Mouse (Mus musculus) heart, embryonic 12.5 days (tissue): ENCODE results near the gene Pitpnc1. TPM values are rescaled to one million over a fixed set of nuclear protein-coding genes. Genes with fewer than 3 reads are reported as not detected.
A peak's percentile ranks its signal among the peaks of the same experiment; 100 is the strongest.

ENCODE experiments used
- ATAC-seq: fragments of 200-750 bp; cut with Nextera tagmentation; 2 replicates; pipeline ENCODE4 v1.8.0; 2017; ENCODE audit warnings: moderate TSS enrichment, moderate library complexity; ENCODE audit not compliant: insufficient number of reproducible peaks, low FRiP score
- H3K27ac ChIP-seq: fragments of 300-500 bp; sonication (generic); 2 replicates; pipeline ENCODE4 v1.5.1; 2016; ENCODE audit warnings: mild to moderate bottlenecking, moderate library complexity; ENCODE audit not compliant: poor library complexity, severe bottlenecking
- H3K27me3 ChIP-seq: fragments of 300-500 bp; sonication (generic); replicated peaks from 2 replicates; pipeline ENCODE4 v1.6.1; 2016; ENCODE audit warnings: mild to moderate bottlenecking, moderate library complexity
- H3K36me3 ChIP-seq: fragments of 300-500 bp; sonication (generic); 2 replicates; pipeline ENCODE4 v1.6.1; 2016; ENCODE audit warnings: mild to moderate bottlenecking, moderate library complexity
- H3K4me1 ChIP-seq: fragments of 300-500 bp; sonication (generic); replicated peaks from 2 replicates; pipeline ENCODE4 v1.6.1; 2016; ENCODE audit warnings: mild to moderate bottlenecking
- H3K4me2 ChIP-seq: fragments of 300-500 bp; sonication (generic); 2 replicates; pipeline ENCODE4 v1.6.1; 2016; ENCODE audit warnings: mild to moderate bottlenecking, moderate library complexity
- H3K4me3 ChIP-seq: fragments of 300-500 bp; sonication (generic); 2 replicates; pipeline ENCODE4 v1.5.1; 2016; ENCODE audit warnings: mild to moderate bottlenecking
- H3K9ac ChIP-seq: fragments of 300-500 bp; sonication (generic); 2 replicates; pipeline ENCODE4 v1.6.1; 2016; ENCODE audit warnings: mild to moderate bottlenecking, moderate library complexity
- H3K9me3 ChIP-seq: fragments of 300-500 bp; sonication (generic); replicated peaks from 2 replicates; pipeline ENCODE4 v1.6.1; 2016; ENCODE audit warnings: mild to moderate bottlenecking, moderate library complexity
- WGBS: fragments of 180-500 bp; shearing (Covaris S2); methylation state at CpG from one replicate; pipeline ENCODE4 v1.1.7; 2016; 5-methylcytosine and 5-hydroxymethylcytosine counted together
- polyA plus RNA-seq: library from polyadenylated mRNA; unstranded; fragments of >200 nt; fragmentation: Nextera tagmentation; extraction: Ambion mirVana; gene quantifications from 2 replicates; pipeline ENCODE4 v1.2.1, GENCODE M21; 2016

The Pitpnc1 gene
- polyA plus RNA-seq, 1 experiment from 2014 or later: 8.2 TPM

DNA sequence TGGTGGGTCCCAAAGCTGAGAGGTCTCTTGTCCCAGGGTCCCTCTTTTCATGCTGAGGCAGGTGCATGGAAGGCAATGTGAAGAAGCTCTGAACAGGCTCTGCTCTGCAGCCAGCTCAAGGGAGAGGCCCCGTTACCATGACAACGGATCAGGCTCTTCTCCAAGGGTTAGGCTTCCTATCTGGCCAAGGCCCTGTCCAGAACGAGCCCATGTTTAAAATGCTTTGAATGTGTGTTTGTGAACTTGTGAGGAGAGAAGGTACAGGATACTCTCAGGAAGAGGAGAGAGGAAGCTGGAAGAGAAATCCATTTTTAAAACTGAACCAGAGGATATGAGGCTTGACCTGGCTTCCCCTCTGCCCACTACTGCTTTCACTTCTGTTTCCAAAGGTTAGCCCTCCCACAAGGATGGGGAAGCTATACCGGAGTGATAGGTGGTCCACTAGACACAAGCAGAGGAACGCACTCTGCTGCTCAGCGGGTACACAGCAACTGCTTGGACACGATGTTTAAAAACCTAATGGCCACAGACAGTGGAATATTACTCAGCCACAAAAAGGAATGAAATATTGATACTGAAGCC is 131.2 kb downstream of the Pitpnc1 start:
- no peak overlapping the region for H3K27ac ChIP-seq
- peaks cover 59% of the 10 kb centered on the region for H3K4me1 ChIP-seq
- H3K9ac ChIP-seq: no peak overlapping the region
- no peak overlapping the region for H3K4me2 ChIP-seq
- no peaks in the 10 kb centered on the region for H3K27me3 ChIP-seq
- 78% methylated on average over 7 of the region's 7 CpGs for WGBS
- no peaks in the 10 kb centered on the region for H3K36me3 ChIP-seq
- ATAC-seq: no peak
- no peak overlapping the region for H3K4me3 ChIP-seq
- no peaks in the 10 kb centered on the region for H3K9me3 ChIP-seq

DNA sequence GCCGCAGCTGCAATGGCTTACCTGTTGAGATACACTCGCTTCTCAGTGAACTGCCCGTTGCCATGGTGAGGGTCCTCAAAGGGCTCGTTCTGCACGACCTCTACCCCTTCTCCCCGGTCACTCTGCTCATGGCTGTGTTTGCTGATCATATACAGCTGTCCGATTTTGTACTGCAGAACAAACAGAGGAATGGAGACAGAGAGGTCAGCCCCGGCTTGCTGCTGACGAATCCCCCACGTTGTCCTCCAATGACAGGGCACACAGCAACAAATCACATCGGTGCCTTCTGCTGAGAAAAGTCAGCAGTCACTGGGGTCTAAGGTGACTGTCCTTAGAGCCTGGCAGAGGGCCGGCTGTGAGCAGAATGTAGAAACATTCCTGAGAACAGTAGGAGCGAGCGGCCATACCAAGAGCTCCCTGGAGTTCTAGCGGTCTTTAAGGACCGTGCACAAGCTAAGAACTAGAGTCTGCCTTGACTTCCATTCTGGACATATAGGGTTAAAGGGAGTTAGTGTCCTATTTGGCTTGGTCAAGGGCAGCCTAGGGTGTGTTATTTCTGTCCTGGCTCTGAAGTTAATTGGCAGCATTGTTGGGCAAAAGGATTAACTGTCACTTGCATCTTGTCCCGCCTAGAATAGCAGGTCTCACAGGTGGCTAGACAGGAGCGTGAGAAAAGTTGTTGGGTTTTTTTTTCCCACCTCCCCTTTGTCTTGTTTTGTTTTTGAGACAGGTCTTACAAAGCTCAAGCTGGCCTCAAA is 132.9 kb downstream of the Pitpnc1 start:
- Histone ChIP-seq H3K4me1 (peaks cover 54% of the 10 kb centered on the region), H3K27ac (no peak overlapping the region), H3K4me3 (no peak overlapping the region), H3K27me3 (no peaks in the 10 kb centered on the region), H3K9ac (no peak overlapping the region), H3K9me3 (peaks cover 3% of the 10 kb centered on the region; the same call in 1 of the 2 replicates), H3K4me2 (0 out of 2 replicates have a peak overlapping the region, but pooled peaks have one; percentile 2), H3K36me3 (no peaks in the 10 kb centered on the region)
- ATAC-seq: no peak
- WGBS: 58% methylated on average over 18 of the region's 18 CpGs

- H3K9ac ChIP-seq: no peak overlapping the region
- H3K27me3 ChIP-seq: no peaks in the 10 kb centered on the region
- ATAC-seq: no peak
- peaks cover 3% of the 10 kb centered on the region; the same call in 1 of the 2 replicates for H3K9me3 ChIP-seq
- H3K4me3 ChIP-seq: no peak overlapping the region
- peak overlapping the region; percentile 17; the same call in 1 of the 2 replicates for H3K27ac ChIP-seq
- peaks cover 37% of the 10 kb centered on the region for H3K4me1 ChIP-seq
- no peaks in the 10 kb centered on the region for H3K36me3 ChIP-seq
- 74% methylated on average over 11 of the region's 11 CpGs for WGBS
- no peak overlapping the region; the same call in 1 of the 2 replicates for H3K4me2 ChIP-seq
Measured at GRCm38 (mm10) chr11:107335756-107336155, 134.7 kb downstream of the Pitpnc1 start.

GRCm38 (mm10) chr11:107334849-107335484 is 135.5 kb downstream of the Pitpnc1 start:
- Histone ChIP-seq H3K36me3 (no peaks in the 10 kb centered on the region), H3K9me3 (peaks cover 3% of the 10 kb centered on the region; the same call in 1 of the 2 replicates), H3K27ac (peak overlapping the region; percentile 89), H3K4me2 (peak overlapping the region; percentile 9; the same call in 1 of the 2 replicates), H3K4me1 (peaks cover 34% of the 10 kb centered on the region), H3K4me3 (no peak overlapping the region), H3K27me3 (no peaks in the 10 kb centered on the region), H3K9ac (no peak overlapping the region)
- WGBS: 50% methylated on average over 15 of the region's 15 CpGs
- ATAC-seq: peak; percentile 61

DNA sequence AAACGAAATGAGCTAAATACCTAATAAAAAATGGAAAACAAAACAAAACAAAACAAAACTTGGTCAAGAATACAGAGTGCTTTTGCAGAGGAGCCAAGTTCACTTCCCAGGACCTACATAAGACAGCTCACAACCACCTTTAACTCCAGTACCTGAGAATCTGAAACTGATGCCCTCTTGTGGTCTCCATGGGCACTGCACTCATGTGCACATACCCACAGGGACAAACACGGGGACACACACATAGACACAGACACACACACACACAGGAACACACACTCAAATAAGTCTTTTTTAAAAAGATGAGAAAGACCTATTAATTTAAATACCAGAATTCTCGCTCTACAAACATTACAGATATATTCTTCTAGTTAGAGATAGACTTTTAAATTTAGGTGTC is 137.6 kb downstream of the Pitpnc1 start:
- 92% methylated on average over 3 of the region's 3 CpGs for WGBS
- no peaks in the 10 kb centered on the region for H3K36me3 ChIP-seq

GRCm38 (mm10) chr11:107332332-107332731 is 138.2 kb downstream of the Pitpnc1 start:
- no peaks in the 10 kb centered on the region for H3K36me3 ChIP-seq
- H3K4me2 ChIP-seq: no peak overlapping the region
- 92% methylated on average over 13 of the region's 13 CpGs for WGBS
- no peak for ATAC-seq
- no peak overlapping the region for H3K27ac ChIP-seq
- peaks cover 3% of the 10 kb centered on the region; the same call in 1 of the 2 replicates for H3K9me3 ChIP-seq
- H3K27me3 ChIP-seq: no peaks in the 10 kb centered on the region
- H3K4me3 ChIP-seq: no peak overlapping the region
- H3K4me1 ChIP-seq: peaks cover 17% of the 10 kb centered on the region
- no peak overlapping the region for H3K9ac ChIP-seq

More for the DNA sequence above, 137.6 kb downstream of the Pitpnc1 start:
- no peak overlapping the region for H3K4me3 ChIP-seq
- H3K4me1 ChIP-seq: peaks cover 23% of the 10 kb centered on the region
- H3K9me3 ChIP-seq: peaks cover 3% of the 10 kb centered on the region; the same call in 1 of the 2 replicates
- ATAC-seq: no peak
- no peak overlapping the region for H3K4me2 ChIP-seq
- H3K27me3 ChIP-seq: no peaks in the 10 kb centered on the region
- H3K9ac ChIP-seq: no peak overlapping the region
- no peak overlapping the region for H3K27ac ChIP-seq

- Histone ChIP-seq H3K9ac (no peak overlapping the region), H3K27ac (no peak overlapping the region), H3K4me2 (no peak overlapping the region), H3K36me3 (no peaks in the 10 kb centered on the region), H3K27me3 (no peaks in the 10 kb centered on the region), H3K4me3 (no peak overlapping the region), H3K4me1 (peaks cover 14% of the 10 kb centered on the region), H3K9me3 (peaks cover 3% of the 10 kb centered on the region; the same call in 1 of the 2 replicates)
- ATAC-seq: no peak
- WGBS: 81% methylated on average over 2 of the region's 2 CpGs
Measured at GRCm38 (mm10) chr11:107331425-107331824, 139.1 kb downstream of the Pitpnc1 start.

GRCm38 (mm10) chr11:107327326-107327725 is 143.2 kb downstream of the Pitpnc1 start:
- 80% methylated on average over 10 of the region's 10 CpGs for WGBS
- ATAC-seq: no peak
- Histone ChIP-seq H3K4me1 (peaks cover 13% of the 10 kb centered on the region), H3K27ac (no peak overlapping the region), H3K36me3 (peaks cover under 1% of the 10 kb centered on the region; the same call in 1 of the 2 replicates), H3K4me2 (no peak overlapping the region), H3K27me3 (no peaks in the 10 kb centered on the region), H3K4me3 (no peak overlapping the region), H3K9ac (no peak overlapping the region), H3K9me3 (no peaks in the 10 kb centered on the region; the same call in 1 of the 2 replicates)

- H3K4me2 ChIP-seq: no peak overlapping the region
- no peak overlapping the region for H3K9ac ChIP-seq
- no peak; the same call in 1 of the 2 replicates for ATAC-seq
Measured at GRCm38 (mm10) chr11:107325739-107326725, 144.5 kb downstream of the Pitpnc1 start.

GRCm38 (mm10) chr11:107325226-107325625 is 145.3 kb downstream of the Pitpnc1 start:
- H3K27ac ChIP-seq: no peak overlapping the region
- no peak for ATAC-seq
- H3K9me3 ChIP-seq: peaks cover 7% of the 10 kb centered on the region
- H3K27me3 ChIP-seq: no peaks in the 10 kb centered on the region
- H3K4me1 ChIP-seq: peaks cover 13% of the 10 kb centered on the region
- 90% methylated on average over 4 of the region's 4 CpGs for WGBS
- H3K36me3 ChIP-seq: peaks cover 4% of the 10 kb centered on the region; the same call in 1 of the 2 replicates
- no peak overlapping the region for H3K4me2 ChIP-seq
- H3K4me3 ChIP-seq: no peak overlapping the region
- H3K9ac ChIP-seq: no peak overlapping the region

More at GRCm38 (mm10) chr11:107325739-107326725, 144.5 kb downstream of the Pitpnc1 start:
- Histone ChIP-seq H3K36me3 (peaks cover 4% of the 10 kb centered on the region; the same call in 1 of the 2 replicates), H3K27ac (peak overlapping the region; percentile 30; the same call in 1 of the 2 replicates), H3K9me3 (peaks cover 7% of the 10 kb centered on the region), H3K4me3 (no peak overlapping the region), H3K4me1 (peaks cover 13% of the 10 kb centered on the region), H3K27me3 (no peaks in the 10 kb centered on the region)
- WGBS: 50% methylated on average over 14 of the region's 14 CpGs
